Mouse (Mus musculus) olfactory bulb, adult 2 months (tissue): Measurements from ENCODE around the gene Ubac2.

Experiments
- CTCF ChIP-seq: fragments of 200-500 bp; IDR thresholded peaks from 2 replicates; pipeline ENCODE4 v1.5.1; 2012; ENCODE audit warnings: low read depth, mild to moderate bottlenecking, low read length, moderate library complexity; ENCODE audit not compliant: insufficient read depth
- POLR2A ChIP-seq: fragments of 200-500 bp; IDR thresholded peaks from 2 replicates; pipeline ENCODE4 v1.6.1; 2012; ENCODE audit warnings: mild to moderate bottlenecking, low read depth, low read length, moderate library complexity; ENCODE audit not compliant: insufficient read depth

DNA sequence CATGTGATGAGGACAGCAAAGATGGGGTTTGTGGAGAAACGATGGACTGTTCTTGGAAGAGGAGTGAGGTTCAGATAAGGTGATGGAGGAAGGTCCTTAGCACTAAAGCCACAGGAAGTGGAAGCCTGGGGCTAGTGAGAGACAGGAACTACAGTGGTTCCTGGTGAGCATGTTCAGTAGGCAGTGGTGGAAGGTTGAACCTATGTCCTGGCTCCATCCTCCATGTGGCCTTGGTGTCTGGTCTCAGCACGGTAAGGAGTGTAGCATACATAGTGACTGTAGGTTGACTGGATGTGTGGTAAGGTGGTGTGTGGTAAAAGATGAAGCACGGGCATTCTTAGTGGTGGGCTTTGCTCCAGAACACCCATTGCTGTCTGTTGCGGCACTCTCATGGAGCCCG lies 71.5 kb downstream of the Ubac2 start:
- no peak for TF ChIP-seq CTCF
- TF ChIP-seq POLR2A: no peak
